Mouse (Mus musculus) myocyte (in vitro differentiated cells): ENCODE results near the gene Hivep2. TPM values are rescaled to one million over a fixed set of nuclear protein-coding genes. Genes with fewer than 3 reads are reported as not detected.

Source experiments
- H3K27me3 ChIP-seq: one replicate; pipeline ENCODE4 v1.6.1; 2011; ENCODE audit not compliant: control insufficient read depth, insufficient read depth, insufficient read length
- H3K36me3 ChIP-seq: one replicate; pipeline ENCODE4 v1.6.1; 2011; ENCODE audit not compliant: control insufficient read depth, insufficient read depth
- H3K4me2 ChIP-seq: one replicate; pipeline ENCODE4 v1.6.1; 2011; ENCODE audit warnings: low read depth, control low read depth
- H3K4me3 ChIP-seq: one replicate; pipeline ENCODE4 v1.5.1; 2011; ENCODE audit warnings: mild to moderate bottlenecking, control low read depth, moderate library complexity
- H3K79me2 ChIP-seq: one replicate; pipeline ENCODE4 v1.6.1; 2011; ENCODE audit not compliant: control insufficient read depth, insufficient read depth
- H3ac ChIP-seq: one replicate; pipeline ENCODE4 v1.6.1; 2011; ENCODE audit not compliant: control insufficient read depth, insufficient read length
- CEBPB ChIP-seq: IDR thresholded peaks from 2 replicates; pipeline ENCODE4 v1.6.1; 2011; ENCODE audit warnings: mild to moderate bottlenecking, moderate library complexity; ENCODE audit not compliant: poor library complexity, insufficient read depth, severe bottlenecking
- E2F4 ChIP-seq: IDR thresholded peaks from one replicate; pipeline ENCODE4 v1.6.1; 2011; ENCODE audit warnings: mild to moderate bottlenecking, control low read depth, moderate library complexity; ENCODE audit not compliant: insufficient read depth
- MAX ChIP-seq: IDR thresholded peaks from one replicate; pipeline ENCODE4 v1.6.1; 2011; ENCODE audit warnings: low read depth, mild to moderate bottlenecking, control low read depth
- MYOD1 ChIP-seq, 3 experiments: IDR thresholded peaks; one replicate each; pipeline ENCODE4 v1.6.1; 2011; ENCODE audit warnings: control low read depth in 2 of 3, low read depth in 2 of 3, mild to moderate bottlenecking in 2 of 3, moderate library complexity in 1 of 3; ENCODE audit not compliant: insufficient read length in 2 of 3, control insufficient read depth in 1 of 3
- MYOG ChIP-seq, 3 experiments: IDR thresholded peaks; one replicate each; pipeline ENCODE4 v1.6.1; 2011; ENCODE audit warnings: control low read depth in 2 of 3, low read depth in 2 of 3, mild to moderate bottlenecking in 2 of 3; ENCODE audit not compliant: insufficient read length in 2 of 3, control insufficient read depth in 1 of 3, insufficient read depth in 1 of 3
- POLR2A ChIP-seq: IDR thresholded peaks from one replicate; pipeline ENCODE4 v1.6.1; 2011; ENCODE audit warnings: low read depth, mild to moderate bottlenecking, control low read depth, moderate library complexity; ENCODE audit not compliant: insufficient read length
- POLR2AphosphoS2 ChIP-seq: IDR thresholded peaks from one replicate; pipeline ENCODE4 v1.6.1; 2011; ENCODE audit warnings: low read depth, control low read depth; ENCODE audit not compliant: insufficient read length
- REST ChIP-seq: IDR thresholded peaks from one replicate; pipeline ENCODE4 v1.6.1; 2011; ENCODE audit warnings: mild to moderate bottlenecking, control low read depth, moderate library complexity; ENCODE audit not compliant: insufficient read depth, insufficient read length
- SRF ChIP-seq: IDR thresholded peaks from one replicate; pipeline ENCODE4 v1.6.1; 2011; ENCODE audit warnings: low read depth; ENCODE audit not compliant: control insufficient read depth, insufficient read length
- TCF12 ChIP-seq: IDR thresholded peaks from one replicate; pipeline ENCODE4 v1.6.1; 2011; ENCODE audit warnings: mild to moderate bottlenecking, control low read depth; ENCODE audit not compliant: poor library complexity, insufficient read depth, severe bottlenecking
- TCF3 ChIP-seq: IDR thresholded peaks from one replicate; pipeline ENCODE4 v1.6.1; 2011; ENCODE audit warnings: low read depth, control low read depth; ENCODE audit not compliant: insufficient read length
- USF1 ChIP-seq: IDR thresholded peaks from one replicate; pipeline ENCODE4 v1.6.1; 2011; ENCODE audit warnings: low read depth, mild to moderate bottlenecking, control low read depth, moderate library complexity
- polyA plus RNA-seq: library from polyadenylated mRNA; unstranded; fragments of >200 nt; fragmentation: generic; extraction: Trizol; gene quantifications from one replicate; pipeline ENCODE4 v1.2.1, GENCODE M21; 2012; ENCODE audit warnings: missing spikeins

The Hivep2 gene
- polyA plus RNA-seq, 1 experiment: 9.6 TPM

DNA sequence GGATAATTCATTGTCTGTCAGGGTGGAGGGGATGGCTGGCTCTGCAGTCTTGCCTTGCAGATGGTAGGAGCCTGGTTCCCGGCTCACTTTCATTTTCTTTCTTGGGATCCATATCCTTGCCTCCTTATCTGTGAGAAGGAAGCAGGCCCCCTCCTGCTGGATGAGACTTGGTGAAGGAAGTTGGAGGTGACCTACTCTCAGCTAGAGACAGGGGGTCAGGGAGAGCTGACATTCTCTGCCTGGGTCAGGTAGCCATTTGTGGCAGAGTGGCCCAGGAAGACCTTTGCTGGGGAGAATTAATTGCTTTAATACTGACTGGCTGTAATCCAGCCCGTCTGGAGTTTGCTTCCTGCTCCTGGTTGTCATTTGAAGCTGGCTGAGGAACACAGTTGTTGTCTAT lies 81.8 kb downstream of the Hivep2 start:
- peaks cover 47% of the 10 kb centered on the region for H3K79me2 ChIP-seq
- peak overlapping the region; percentile 0 for H3K4me3 ChIP-seq
- H3K27me3 ChIP-seq: no peaks in the 10 kb centered on the region
- peak overlapping the region; percentile 74 for H3K4me2 ChIP-seq
- H3ac ChIP-seq: no peak overlapping the region
- H3K36me3 ChIP-seq: no peaks in the 10 kb centered on the region
- TF ChIP-seq TCF3 (no peak), POLR2A (no peak), REST (no peak), USF1 (no peak), CEBPB (no peak), SRF (no peak), TCF12 (no peak), MYOG (IDR thresholded peaks at IDR 0.05; ENCODE audit: control insufficient read depth in 1 of 3, insufficient read depth in 1 of 3, insufficient read length in 2 of 3, low read depth in 2 of 3) (no peak), E2F4 (no peak), MYOD1 (IDR thresholded peaks at IDR 0.05; ENCODE audit: control insufficient read depth in 1 of 3, insufficient read length in 2 of 3, low read depth in 2 of 3) (no peak), POLR2AphosphoS2 (no peak), MAX (no peak)

DNA sequence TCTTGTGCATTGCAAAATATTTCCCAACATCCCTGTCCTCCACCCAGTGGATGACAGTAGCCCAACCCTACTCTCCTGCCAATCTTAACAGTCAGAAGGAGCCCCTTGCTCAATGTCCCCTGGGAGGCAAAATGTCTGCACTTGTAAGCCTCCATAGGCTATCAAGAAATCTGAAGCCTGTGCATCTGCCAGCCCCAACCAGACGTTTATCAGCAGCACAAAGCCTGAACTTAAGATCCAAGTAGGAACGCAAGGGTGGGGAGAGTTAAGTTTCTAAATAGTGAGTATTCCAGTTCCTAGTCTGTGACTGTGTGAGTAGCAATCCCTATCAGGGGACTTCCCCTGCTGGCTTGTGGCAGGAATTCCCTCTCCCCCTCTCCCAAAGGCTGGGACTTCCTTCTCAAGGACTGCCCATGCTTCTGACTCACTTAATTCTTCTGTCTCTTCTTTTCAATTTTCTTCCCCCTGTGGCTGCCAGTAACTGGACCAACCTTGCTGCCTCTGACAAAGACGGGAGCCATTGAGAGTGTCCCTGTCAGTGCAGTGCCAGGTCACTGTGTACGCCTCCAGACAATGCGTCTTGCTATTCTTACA lies 82.5 kb downstream of the Hivep2 start:
- Histone ChIP-seq H3K4me3 (peak overlapping the region; percentile 0), H3K4me2 (peak overlapping the region; percentile 74), H3ac (no peak overlapping the region), H3K79me2 (peaks cover 44% of the 10 kb centered on the region), H3K27me3 (no peaks in the 10 kb centered on the region), H3K36me3 (no peaks in the 10 kb centered on the region)
- TF ChIP-seq CEBPB (peak; percentile 84), REST (no peak), POLR2A (peak; percentile 44), MYOD1 (IDR thresholded peaks at IDR 0.05; ENCODE audit: control insufficient read depth in 1 of 3, insufficient read length in 2 of 3, low read depth in 2 of 3) (peak in 1 of 3 experiments; percentile 1), TCF3 (no peak), TCF12 (no peak), USF1 (no peak)

DNA sequence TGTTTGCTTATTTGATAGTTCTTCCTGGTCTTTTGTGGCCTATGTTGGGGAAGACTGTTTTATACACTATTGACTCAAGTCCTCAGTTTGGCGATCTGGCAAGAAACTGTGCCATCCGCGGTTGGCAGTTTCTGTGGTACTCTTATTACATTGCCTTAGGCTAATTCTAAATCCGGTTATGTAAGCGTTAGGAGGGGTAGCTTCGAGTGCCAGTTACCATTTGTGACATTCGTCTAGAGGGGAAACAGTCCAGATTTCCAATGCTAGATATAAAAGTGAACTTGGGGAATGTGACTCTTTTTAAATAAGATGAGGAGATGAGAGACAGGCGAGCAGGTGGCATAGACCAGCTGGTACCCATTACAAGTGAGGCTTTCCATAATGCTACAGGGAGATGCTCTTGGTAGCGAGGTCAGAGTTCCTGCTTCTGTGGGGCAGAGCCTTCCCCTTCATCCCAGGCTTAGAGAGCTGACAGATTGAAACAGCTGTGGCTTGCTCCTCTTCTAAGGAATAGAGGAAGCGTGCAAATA lies 83.1 kb downstream of the Hivep2 start:
- H3ac ChIP-seq: no peak overlapping the region
- peak overlapping the region; percentile 74 for H3K4me2 ChIP-seq
- peaks cover 39% of the 10 kb centered on the region for H3K79me2 ChIP-seq
- no peaks in the 10 kb centered on the region for H3K36me3 ChIP-seq
- peak overlapping the region; percentile 0 for H3K4me3 ChIP-seq
- peak; percentile 65 for TF ChIP-seq TCF12
- no peak for TF ChIP-seq POLR2AphosphoS2
- no peak for TF ChIP-seq TCF3
- TF ChIP-seq POLR2A: no peak
- TF ChIP-seq MYOG (IDR thresholded peaks at IDR 0.05; ENCODE audit: control insufficient read depth in 1 of 3, insufficient read depth in 1 of 3, insufficient read length in 2 of 3, low read depth in 2 of 3): peak in 1 of 3 experiments; percentile 40
- no peak for TF ChIP-seq MAX
- no peak for TF ChIP-seq CEBPB
- TF ChIP-seq USF1: no peak
- TF ChIP-seq SRF: no peak
- TF ChIP-seq MYOD1 (IDR thresholded peaks at IDR 0.05; ENCODE audit: control insufficient read depth in 1 of 3, insufficient read length in 2 of 3, low read depth in 2 of 3): peak; percentile 68 to 88 (median 86)
- no peak for TF ChIP-seq E2F4
- no peak for TF ChIP-seq REST
- no peaks in the 10 kb centered on the region for H3K27me3 ChIP-seq

DNA sequence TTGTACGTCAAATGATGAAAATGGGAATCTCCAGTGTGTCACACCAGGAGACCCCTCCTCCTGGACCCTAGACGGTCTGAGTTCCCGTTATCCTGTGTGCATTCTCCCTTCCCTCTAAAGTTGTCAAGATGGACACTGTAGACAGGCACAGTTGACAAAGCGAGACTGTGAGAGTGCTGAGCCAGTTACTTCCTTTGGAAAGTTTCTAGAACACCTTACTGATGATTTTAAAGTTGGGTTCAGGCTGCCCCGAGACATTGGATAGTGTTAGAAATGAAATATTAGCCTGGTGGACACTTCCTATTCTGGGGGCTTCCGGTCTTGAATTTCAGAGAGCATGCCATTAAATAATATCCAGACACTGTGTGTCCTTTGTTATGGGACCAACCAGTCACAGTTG lies 83.8 kb downstream of the Hivep2 start:
- Histone ChIP-seq H3ac (no peak overlapping the region), H3K4me3 (no peak overlapping the region), H3K36me3 (no peaks in the 10 kb centered on the region), H3K4me2 (peak overlapping the region; percentile 74), H3K79me2 (peaks cover 35% of the 10 kb centered on the region), H3K27me3 (no peaks in the 10 kb centered on the region)
- no peak for TF ChIP-seq POLR2A
- TF ChIP-seq CEBPB: no peak
- TF ChIP-seq TCF12: no peak
- no peak for TF ChIP-seq USF1
- no peak for TF ChIP-seq MAX
- no peak for TF ChIP-seq E2F4
- no peak for TF ChIP-seq MYOG (IDR thresholded peaks at IDR 0.05; ENCODE audit: control insufficient read depth in 1 of 3, insufficient read depth in 1 of 3, insufficient read length in 2 of 3, low read depth in 2 of 3)
- TF ChIP-seq SRF: no peak
- no peak for TF ChIP-seq POLR2AphosphoS2
- TF ChIP-seq REST: no peak
- TF ChIP-seq MYOD1 (IDR thresholded peaks at IDR 0.05; ENCODE audit: control insufficient read depth in 1 of 3, insufficient read length in 2 of 3, low read depth in 2 of 3): no peak
- no peak for TF ChIP-seq TCF3
